Mouse (Mus musculus) spleen, adult 2 months (tissue): ENCODE measurements around the gene Plcb4. TPM values are rescaled to one million over a fixed set of nuclear protein-coding genes. Genes with fewer than 3 reads are reported as not detected.

Experiments
- DNase-seq, 2 experiments: peaks; one replicate each; pipeline versions ENCODE4 v3.0.0 to v3.0.0-alpha.2; 2012 to 2021; ENCODE audit warnings: low spot score in 2 of 2, low read depth in 1 of 2
- H3K27ac ChIP-seq: fragments of 200-500 bp; 2 replicates; pipeline ENCODE4 v1.5.1; 2012; ENCODE audit warnings: low read length, inconsistent platforms; ENCODE audit not compliant: insufficient read depth
- H3K27me3 ChIP-seq: fragments of 200-500 bp; 2 replicates; pipeline ENCODE4 v1.6.1; 2012; ENCODE audit warnings: mild to moderate bottlenecking, moderate library complexity, low read length, inconsistent platforms; ENCODE audit not compliant: control insufficient read depth, insufficient read depth
- H3K36me3 ChIP-seq: fragments of 200-500 bp; 2 replicates; pipeline ENCODE4 v1.6.1; 2012; ENCODE audit warnings: mild to moderate bottlenecking, low read length, inconsistent platforms; ENCODE audit not compliant: control insufficient read depth, insufficient read depth
- H3K4me1 ChIP-seq: fragments of 200-500 bp; 2 replicates; pipeline ENCODE4 v1.6.1; 2011; ENCODE audit warnings: inconsistent platforms; ENCODE audit not compliant: control insufficient read depth, insufficient read depth, insufficient read length
- H3K4me3 ChIP-seq: fragments of 200-500 bp; 2 replicates; pipeline ENCODE4 v1.5.1; 2011; ENCODE audit warnings: mild to moderate bottlenecking, inconsistent platforms; ENCODE audit not compliant: insufficient read depth, insufficient read length; ENCODE audit errors: extremely low read depth
- CTCF ChIP-seq: fragments of 200-500 bp; IDR thresholded peaks from 2 replicates; pipeline ENCODE4 v1.5.1; 2011; ENCODE audit warnings: mild to moderate bottlenecking, inconsistent platforms; ENCODE audit not compliant: insufficient read depth, insufficient read length, insufficient replicate concordance; ENCODE audit errors: extremely low read depth
- POLR2A ChIP-seq: fragments of 200-500 bp; IDR thresholded peaks from 2 replicates; pipeline ENCODE4 v1.6.1; 2011; ENCODE audit warnings: low read depth, low read length, inconsistent platforms
- WGBS: fragments of 180-500 bp; shearing (Covaris S2); methylation state at CpG from one replicate; pipeline ENCODE4 v1.1.7; 2018; 5-methylcytosine and 5-hydroxymethylcytosine counted together
- polyA plus RNA-seq: library from polyadenylated mRNA; depleted of rRNA; stranded (reverse); fragments of >200 nt; gene quantifications from 2 replicates; pipeline ENCODE4 v1.2.3, GENCODE M21; 2012

Gene Plcb4
- polyA plus RNA-seq, 1 experiment: 2.4 TPM

DNA sequence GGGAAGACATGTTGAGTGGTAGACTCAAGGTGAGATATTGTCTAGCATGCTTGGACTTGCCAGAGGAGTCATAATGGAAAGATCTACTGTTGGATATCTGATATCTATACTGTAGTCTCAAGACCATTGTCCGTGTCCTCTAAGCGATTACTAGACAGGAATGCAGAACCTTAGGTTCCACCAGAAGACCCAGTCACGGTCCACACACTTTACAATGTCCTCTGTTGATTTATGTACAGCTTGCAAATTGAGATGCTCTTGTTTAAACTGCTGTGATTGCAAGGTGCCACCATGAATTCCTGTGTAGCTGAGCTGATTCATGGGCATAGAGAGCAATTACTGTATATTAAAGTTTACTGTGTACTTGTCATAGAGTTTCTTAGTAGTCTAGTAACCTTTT lies 98.7 kb downstream of the Plcb4 start:
- H3K36me3 ChIP-seq: no peaks in the 10 kb centered on the region
- H3K4me3 ChIP-seq: no peak overlapping the region
- no peaks in the 10 kb centered on the region for H3K4me1 ChIP-seq
- no peak overlapping the region for H3K27ac ChIP-seq
- 94% methylated on average over 3 of the region's 3 CpGs for WGBS
- TF ChIP-seq POLR2A: no peak
- no peak for TF ChIP-seq CTCF
- no peaks in the 10 kb centered on the region for H3K27me3 ChIP-seq
- no peak for DNase-seq

DNA sequence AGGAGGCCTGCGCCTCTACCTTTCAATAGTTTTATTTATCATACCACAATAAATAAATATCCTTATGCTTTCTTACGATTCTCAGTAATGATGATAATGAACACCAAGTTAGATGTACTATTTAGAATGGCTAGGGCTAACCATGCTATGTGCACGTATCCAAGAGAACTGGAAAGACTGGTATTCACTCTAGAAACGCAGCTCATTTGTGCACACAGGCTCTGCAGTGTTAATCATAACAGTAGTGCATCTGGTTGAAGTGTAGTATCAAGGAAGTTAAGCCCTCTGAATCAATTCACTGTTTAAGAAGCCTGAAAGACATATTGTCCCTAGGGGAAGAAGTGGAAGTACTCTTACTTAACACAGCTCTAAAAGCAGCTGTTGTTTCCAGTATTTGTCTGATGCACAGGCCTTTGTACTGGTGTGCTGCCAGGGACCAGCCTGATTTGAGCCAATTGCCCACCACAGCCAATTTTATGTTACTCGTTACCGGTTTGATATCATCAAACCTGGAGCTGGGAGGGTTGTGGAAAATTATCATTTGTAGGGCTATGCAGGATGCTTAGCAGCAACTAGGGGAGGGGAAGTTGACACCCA lies 100.8 kb downstream of the Plcb4 start:
- H3K27me3 ChIP-seq: no peaks in the 10 kb centered on the region; the same call in 1 of the 2 replicates
- 95% methylated on average over 6 of the region's 6 CpGs for WGBS
- DNase-seq: no peak
- no peak for TF ChIP-seq POLR2A
- no peak for TF ChIP-seq CTCF
- H3K36me3 ChIP-seq: no peaks in the 10 kb centered on the region
- H3K4me1 ChIP-seq: no peaks in the 10 kb centered on the region
- H3K4me3 ChIP-seq: no peak overlapping the region
- H3K27ac ChIP-seq: no peak overlapping the region

DNA sequence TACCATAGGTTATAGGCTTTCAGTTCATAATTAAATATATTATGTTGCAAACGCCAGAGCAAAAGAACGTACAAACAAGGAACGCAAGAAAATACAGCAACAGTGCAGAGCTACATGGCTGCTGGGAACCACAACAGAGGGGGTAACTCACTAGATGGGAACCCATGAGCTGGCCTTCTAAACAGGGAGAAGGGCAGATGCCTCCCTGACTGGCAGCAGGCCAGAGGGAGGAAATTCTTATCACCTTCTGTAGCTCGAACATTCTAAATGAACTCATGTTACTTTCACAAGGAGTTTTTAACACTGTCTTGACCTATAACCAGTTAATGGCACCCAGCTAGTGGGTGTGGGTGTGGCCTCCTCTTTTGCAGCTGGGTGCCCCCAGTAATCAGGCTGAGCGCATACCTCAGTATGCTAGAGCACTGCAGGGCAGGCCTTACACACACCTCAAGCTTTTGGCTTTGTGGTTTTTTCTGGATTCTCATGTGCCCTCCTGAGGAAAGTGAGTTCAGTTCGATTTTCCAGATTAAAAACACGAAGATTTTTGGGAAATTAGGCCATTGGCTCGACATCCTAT lies 102.5 kb downstream of the Plcb4 start:
- Histone ChIP-seq H3K27ac (no peak overlapping the region), H3K4me1 (no peaks in the 10 kb centered on the region), H3K36me3 (no peaks in the 10 kb centered on the region), H3K4me3 (no peak overlapping the region), H3K27me3 (no peaks in the 10 kb centered on the region; the same call in 1 of the 2 replicates)
- no peak for DNase-seq
- WGBS: 77% methylated on average over 8 of the region's 8 CpGs
- TF ChIP-seq POLR2A (no peak), CTCF (no peak)

DNA sequence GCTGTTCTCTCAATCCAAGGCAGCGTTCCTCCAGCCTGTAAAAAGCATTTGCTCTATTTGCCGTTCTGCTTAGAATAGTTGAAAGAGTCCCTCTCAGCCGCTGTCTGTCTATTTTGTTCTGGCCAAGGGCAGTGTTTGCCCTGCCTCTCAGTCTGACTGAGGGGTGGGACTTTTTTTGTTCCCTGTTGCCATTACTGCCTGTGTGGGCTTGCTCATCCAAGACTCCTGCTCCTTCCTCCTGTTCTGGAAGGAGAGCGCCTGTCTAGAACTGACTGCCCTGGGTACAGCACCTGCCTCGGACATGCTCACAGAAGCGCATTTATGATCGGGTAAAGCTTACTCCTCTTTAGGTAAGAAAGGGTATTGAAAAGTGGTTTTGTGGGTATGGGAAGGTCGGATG lies 105.9 kb downstream of the Plcb4 start:
- Histone ChIP-seq H3K27ac (no peak overlapping the region), H3K27me3 (no peaks in the 10 kb centered on the region; the same call in 1 of the 2 replicates), H3K36me3 (no peaks in the 10 kb centered on the region), H3K4me1 (no peaks in the 10 kb centered on the region), H3K4me3 (no peak overlapping the region)
- no peak for DNase-seq
- TF ChIP-seq CTCF (no peak), POLR2A (no peak)
- 87% methylated on average over 8 of the region's 8 CpGs for WGBS

DNA sequence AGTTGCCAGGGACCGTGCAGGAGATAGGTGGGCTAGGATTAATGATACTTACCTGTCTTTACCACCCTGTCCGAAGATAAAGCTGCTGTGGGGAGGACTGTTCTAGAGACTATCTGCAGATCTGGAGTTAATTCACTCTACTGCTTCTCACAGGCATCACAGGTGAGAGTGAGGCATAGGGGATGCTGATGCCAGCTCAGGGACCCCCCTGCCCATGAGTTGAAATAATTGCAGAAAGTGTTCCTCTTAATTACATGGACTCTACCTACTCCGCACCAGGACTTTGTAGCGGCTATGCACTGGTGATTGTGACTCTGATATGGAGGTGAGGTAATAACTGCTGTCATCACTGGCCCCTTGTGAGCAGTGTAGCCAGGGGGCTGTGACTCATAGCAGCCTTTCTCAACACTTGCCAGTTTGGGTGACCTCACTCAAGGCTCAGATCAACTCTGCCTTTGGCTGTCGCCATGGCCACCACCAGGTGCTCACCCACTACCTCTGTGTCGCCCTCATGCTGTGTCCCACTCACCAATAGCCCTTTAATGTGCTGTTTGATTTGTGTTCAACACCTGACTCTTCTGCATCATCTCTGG lies 107.8 kb downstream of the Plcb4 start:
- no peaks in the 10 kb centered on the region for H3K36me3 ChIP-seq
- 95% methylated on average over 6 of the region's 6 CpGs for WGBS
- H3K4me1 ChIP-seq: no peaks in the 10 kb centered on the region
- H3K27ac ChIP-seq: no peak overlapping the region
- TF ChIP-seq CTCF: no peak
- no peak overlapping the region for H3K4me3 ChIP-seq
- no peaks in the 10 kb centered on the region; the same call in 1 of the 2 replicates for H3K27me3 ChIP-seq
- DNase-seq: no peak

DNA sequence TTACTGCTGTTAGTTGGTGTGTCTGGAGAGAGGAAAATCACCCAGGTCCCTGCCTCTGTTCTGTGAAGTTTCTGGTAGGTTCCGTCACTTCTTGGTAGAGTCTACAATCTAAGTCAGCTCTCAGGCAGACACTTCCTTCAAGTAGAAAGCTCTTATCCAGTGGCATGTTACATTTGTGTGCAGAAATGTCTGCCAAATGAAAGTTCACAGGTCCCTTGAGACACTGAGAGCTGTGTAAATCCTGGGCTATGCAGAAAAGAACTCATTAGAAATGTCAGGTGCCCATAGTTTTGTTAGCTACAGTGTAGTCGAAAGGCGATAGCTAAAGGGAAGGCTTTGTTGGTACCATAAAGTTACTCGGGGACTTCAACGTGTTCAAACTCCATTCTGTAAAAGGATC lies 108.7 kb downstream of the Plcb4 start:
- Histone ChIP-seq H3K4me1 (no peaks in the 10 kb centered on the region), H3K27me3 (no peaks in the 10 kb centered on the region; the same call in 1 of the 2 replicates), H3K36me3 (no peaks in the 10 kb centered on the region), H3K27ac (no peak overlapping the region), H3K4me3 (no peak overlapping the region)
- DNase-seq: no peak
- TF ChIP-seq CTCF (no peak), POLR2A (no peak)
- 91% methylated on average over 5 of the region's 5 CpGs for WGBS

DNA sequence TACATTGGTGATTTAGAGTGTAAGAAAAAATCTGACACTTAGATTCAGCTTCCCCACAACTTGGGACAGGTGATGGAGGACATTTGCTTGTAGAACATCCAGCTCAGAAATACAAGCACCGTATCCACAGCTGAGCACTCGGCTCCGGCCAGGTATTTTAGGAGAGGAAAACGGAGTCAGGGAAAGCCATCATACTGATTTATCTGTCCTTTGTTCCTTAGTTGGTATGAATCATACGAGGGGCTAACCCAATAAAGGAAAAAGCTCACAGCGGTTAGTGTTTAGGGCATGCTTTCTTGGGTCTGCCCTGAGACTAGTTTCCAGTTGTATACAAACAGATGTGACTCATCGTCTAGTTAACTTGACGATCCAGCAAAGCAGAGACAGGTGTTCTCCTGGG lies 110.9 kb downstream of the Plcb4 start:
- TF ChIP-seq CTCF: no peak
- TF ChIP-seq POLR2A: no peak
- no peak overlapping the region for H3K4me3 ChIP-seq
- no peaks in the 10 kb centered on the region for H3K36me3 ChIP-seq
- WGBS: 93% methylated on average over 8 of the region's 8 CpGs
- DNase-seq: no peak
- no peaks in the 10 kb centered on the region for H3K4me1 ChIP-seq
- no peak overlapping the region for H3K27ac ChIP-seq
- no peaks in the 10 kb centered on the region for H3K27me3 ChIP-seq
